Mouse (Mus musculus) midbrain, embryonic 16.5 days (tissue): ENCODE data around the gene Plscr5. TPM values are rescaled to one million over a fixed set of nuclear protein-coding genes. Genes with fewer than 3 reads are reported as not detected.

Experiments
- ATAC-seq: fragments of 200-750 bp; cut with Nextera tagmentation; 2 replicates; pipeline ENCODE4 v1.8.0; 2017; ENCODE audit warnings: moderate TSS enrichment
- H3K27ac ChIP-seq: fragments of 300-500 bp; sonication (generic); 2 replicates; pipeline ENCODE4 v1.5.1; 2014; ENCODE audit warnings: mild to moderate bottlenecking, low read length, mixed read lengths
- H3K27me3 ChIP-seq: fragments of 300-500 bp; sonication (generic); 2 replicates; pipeline ENCODE4 v1.6.1; 2014; ENCODE audit warnings: low read depth, low read length, mixed read lengths; ENCODE audit not compliant: control insufficient read depth, insufficient read depth
- H3K36me3 ChIP-seq: fragments of 300-500 bp; sonication (generic); 2 replicates; pipeline ENCODE4 v1.6.1; 2014; ENCODE audit warnings: mild to moderate bottlenecking, low read length, moderate library complexity, mixed read lengths; ENCODE audit not compliant: control insufficient read depth, insufficient read depth
- H3K4me1 ChIP-seq: fragments of 300-500 bp; sonication (generic); 2 replicates; pipeline ENCODE4 v1.6.1; 2014; ENCODE audit warnings: mild to moderate bottlenecking, low read length, mixed read lengths; ENCODE audit not compliant: control insufficient read depth, insufficient read depth
- H3K4me2 ChIP-seq: fragments of 300-500 bp; sonication (generic); 2 replicates; pipeline ENCODE4 v1.6.1; 2014; ENCODE audit warnings: mild to moderate bottlenecking, low read length, mixed read lengths
- H3K4me3 ChIP-seq: fragments of 300-500 bp; sonication (generic); 2 replicates; pipeline ENCODE4 v1.5.1; 2014; ENCODE audit warnings: low read depth, mild to moderate bottlenecking, low read length, moderate library complexity, mixed read lengths
- H3K9ac ChIP-seq: fragments of 300-500 bp; sonication (generic); 2 replicates; pipeline ENCODE4 v1.6.1; 2014; ENCODE audit warnings: low read depth, low read length, mixed read lengths
- H3K9me3 ChIP-seq: fragments of 300-500 bp; sonication (generic); replicated peaks from 2 replicates; pipeline ENCODE4 v1.6.1; 2014; ENCODE audit warnings: mild to moderate bottlenecking, low read length, mixed read lengths; ENCODE audit not compliant: control insufficient read depth, poor library complexity, severe bottlenecking
- WGBS: fragments of 180-500 bp; shearing (Covaris S2); extraction: QIAGEN DNeasy Blood & Tissue Kit; methylation state at CpG from one replicate; pipeline ENCODE4 v1.1.7; 2014; 5-methylcytosine and 5-hydroxymethylcytosine counted together
- polyA plus RNA-seq: library from polyadenylated mRNA; unstranded; fragments of >200 nt; fragmentation: Nextera tagmentation; extraction: Ambion mirVana; gene quantifications from 2 replicates; pipeline ENCODE4 v1.2.1, GENCODE M21; 2015

Gene Plscr5
- polyA plus RNA-seq, 1 experiment from 2014 or later = 0.45 TPM

GRCm38 (mm10) chr9:92220151-92220550 is 27.4 kb downstream of the Plscr5 start:
- Histone ChIP-seq H3K27me3 (no peaks in the 10 kb centered on the region), H3K4me1 (peaks cover 2% of the 10 kb centered on the region; the same call in 1 of the 2 replicates), H3K9me3 (no peaks in the 10 kb centered on the region), H3K4me3 (no peak overlapping the region), H3K36me3 (no peaks in the 10 kb centered on the region), H3K27ac (no peak overlapping the region), H3K9ac (no peak overlapping the region), H3K4me2 (no peak overlapping the region)
- WGBS = 86% methylated on average over 3 of the region's 3 CpGs
- no peak for ATAC-seq

GRCm38 (mm10) chr9:92221480-92221879 is 28.7 kb downstream of the Plscr5 start:
- no peaks in the 10 kb centered on the region for H3K36me3 ChIP-seq
- H3K9me3 ChIP-seq = no peaks in the 10 kb centered on the region
- no peak overlapping the region for H3K4me2 ChIP-seq
- H3K9ac ChIP-seq = no peak overlapping the region
- no peaks in the 10 kb centered on the region for H3K27me3 ChIP-seq
- no peak for ATAC-seq
- H3K4me3 ChIP-seq = no peak overlapping the region
- H3K27ac ChIP-seq = no peak overlapping the region
- H3K4me1 ChIP-seq = peaks cover 2% of the 10 kb centered on the region; the same call in 1 of the 2 replicates

DNA sequence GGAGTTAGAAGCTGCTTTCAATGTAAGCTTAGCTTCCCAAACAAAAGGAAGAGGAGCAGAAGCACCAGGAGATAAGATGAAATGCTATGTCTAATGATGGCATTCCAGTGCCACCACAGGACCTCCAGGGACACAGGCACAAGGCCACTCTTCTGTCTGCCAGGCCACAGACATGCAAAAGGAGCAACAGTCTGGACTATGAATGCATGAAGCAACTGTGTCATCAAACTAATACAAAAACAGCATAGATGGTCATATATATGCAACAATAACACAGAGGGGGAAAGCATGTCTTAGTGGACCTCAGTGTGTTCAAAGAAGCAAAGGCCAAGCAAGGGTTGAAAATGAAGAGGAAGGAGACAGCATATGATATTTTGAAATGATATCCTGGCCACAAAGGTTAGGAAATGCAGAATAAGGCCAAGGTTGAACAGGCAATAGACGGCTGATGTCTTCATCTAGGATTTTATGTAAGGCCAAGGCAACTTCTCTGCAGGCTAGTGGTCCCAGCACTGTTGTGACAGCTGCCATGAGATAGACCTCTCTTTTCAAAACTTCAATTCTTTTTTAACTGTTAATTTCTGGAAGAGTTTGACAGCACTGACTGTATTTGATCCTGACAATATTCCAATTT is 32.0 kb downstream of the Plscr5 start:
- no peak for ATAC-seq
- Histone ChIP-seq H3K4me2 (no peak overlapping the region), H3K9ac (no peak overlapping the region), H3K4me1 (no peaks in the 10 kb centered on the region), H3K4me3 (no peak overlapping the region), H3K27me3 (no peaks in the 10 kb centered on the region), H3K36me3 (no peaks in the 10 kb centered on the region), H3K27ac (no peak overlapping the region), H3K9me3 (no peaks in the 10 kb centered on the region)
- 97% methylated on average over 1 of the region's 1 CpGs for WGBS

DNA sequence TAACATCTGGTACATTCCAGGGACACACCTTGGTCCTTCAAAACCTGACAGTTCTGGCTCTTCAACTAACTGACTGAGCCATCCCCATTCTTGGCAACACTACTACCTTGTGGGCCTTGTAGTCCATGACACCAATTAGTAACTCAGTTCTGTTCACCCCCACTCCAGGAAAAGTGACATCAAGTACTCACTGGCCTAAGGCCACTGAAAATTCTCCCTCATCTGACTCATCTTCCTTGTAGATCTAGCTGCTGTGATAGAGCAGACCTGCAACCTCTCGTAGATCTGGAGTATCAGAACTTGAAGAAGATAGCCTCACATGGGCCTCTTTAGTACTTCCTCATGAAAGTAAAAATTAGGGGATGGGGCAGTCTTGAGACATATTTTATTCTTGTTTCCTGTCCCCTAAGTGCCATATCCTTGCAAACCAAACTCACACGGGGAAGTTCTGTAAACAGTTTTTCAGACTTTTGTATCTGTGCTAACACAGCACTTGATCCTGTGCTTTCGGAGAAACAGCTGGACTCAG is 33.5 kb downstream of the Plscr5 start:
- Histone ChIP-seq H3K4me2 (no peak overlapping the region), H3K36me3 (no peaks in the 10 kb centered on the region), H3K27ac (no peak overlapping the region), H3K9ac (no peak overlapping the region), H3K9me3 (no peaks in the 10 kb centered on the region), H3K27me3 (no peaks in the 10 kb centered on the region), H3K4me3 (no peak overlapping the region), H3K4me1 (no peaks in the 10 kb centered on the region)
- WGBS = 90% methylated on average over 3 of the region's 3 CpGs
- no peak for ATAC-seq

DNA sequence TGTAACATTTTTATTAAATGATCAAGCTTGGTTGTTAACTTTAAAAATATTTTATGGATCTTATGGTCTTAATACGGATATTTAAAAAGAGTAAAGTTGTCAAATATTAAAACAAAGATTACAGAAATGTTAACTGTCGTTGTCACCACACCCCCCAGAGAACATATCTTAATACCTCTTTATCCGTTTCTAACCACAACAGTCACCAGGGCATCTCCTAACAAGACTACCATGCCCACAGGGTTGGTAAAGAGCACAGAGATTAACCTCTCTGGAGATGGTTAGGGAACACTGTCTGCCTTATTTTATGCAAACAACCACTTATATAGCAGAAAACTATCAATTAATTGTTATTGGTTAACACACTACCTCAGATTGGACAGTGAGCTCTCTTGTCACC is 34.1 kb downstream of the Plscr5 start:
- no peak overlapping the region for H3K4me3 ChIP-seq
- 89% methylated on average over 3 of the region's 3 CpGs for WGBS
- no peak overlapping the region for H3K4me2 ChIP-seq
- H3K36me3 ChIP-seq = no peaks in the 10 kb centered on the region
- no peak overlapping the region for H3K27ac ChIP-seq
- no peaks in the 10 kb centered on the region for H3K4me1 ChIP-seq
- H3K9me3 ChIP-seq = no peaks in the 10 kb centered on the region
- ATAC-seq = no peak
- H3K9ac ChIP-seq = no peak overlapping the region
- H3K27me3 ChIP-seq = no peaks in the 10 kb centered on the region

DNA sequence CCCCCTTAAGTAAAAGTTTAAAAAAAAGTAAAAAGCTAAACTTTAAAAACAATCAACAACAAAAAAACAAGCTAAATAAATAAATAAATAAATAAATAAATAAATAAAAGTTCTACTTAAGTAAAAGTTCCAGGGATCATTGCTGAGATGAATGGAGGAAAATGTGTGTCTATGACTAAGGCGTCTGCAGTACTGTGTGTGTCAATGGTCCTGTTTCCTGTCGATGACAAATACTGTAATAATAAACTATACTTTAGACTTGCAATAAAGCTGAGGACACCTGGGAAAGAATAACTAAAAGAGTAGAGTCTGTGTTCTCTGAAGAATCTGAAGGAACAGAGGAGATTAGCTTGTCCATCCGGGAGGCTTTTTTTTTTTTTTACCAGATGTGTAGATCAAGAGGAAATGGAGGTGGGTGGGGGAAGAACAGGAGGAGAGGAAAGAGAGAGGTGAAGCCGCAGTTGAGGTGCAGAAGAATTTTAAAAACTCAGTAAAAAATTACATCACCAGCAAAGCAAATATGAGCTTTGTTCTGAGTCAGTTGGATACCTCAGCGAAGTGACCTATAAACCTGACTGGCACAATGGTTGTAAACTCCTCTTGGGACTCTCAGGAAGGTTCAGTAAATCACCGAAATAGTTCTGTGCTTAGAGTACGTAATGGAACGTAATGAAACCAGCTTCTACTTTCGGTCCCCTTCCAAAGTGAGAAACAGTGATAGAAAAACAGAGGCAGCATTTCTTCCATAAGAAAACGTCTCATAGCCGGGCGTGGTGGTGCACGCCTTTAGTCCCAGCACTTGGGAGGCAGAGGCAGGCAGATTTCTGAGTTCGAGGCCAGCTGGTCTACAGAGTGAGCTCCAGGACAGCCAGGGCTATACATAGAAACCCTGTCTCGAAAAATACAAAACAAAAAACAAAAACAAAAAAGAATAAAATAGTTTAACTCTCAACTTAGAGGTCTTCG is 36.4 kb downstream of the Plscr5 start:
- WGBS = 92% methylated on average over 16 of the region's 16 CpGs
- H3K4me2 ChIP-seq = no peak overlapping the region
- H3K4me1 ChIP-seq = no peaks in the 10 kb centered on the region

DNA sequence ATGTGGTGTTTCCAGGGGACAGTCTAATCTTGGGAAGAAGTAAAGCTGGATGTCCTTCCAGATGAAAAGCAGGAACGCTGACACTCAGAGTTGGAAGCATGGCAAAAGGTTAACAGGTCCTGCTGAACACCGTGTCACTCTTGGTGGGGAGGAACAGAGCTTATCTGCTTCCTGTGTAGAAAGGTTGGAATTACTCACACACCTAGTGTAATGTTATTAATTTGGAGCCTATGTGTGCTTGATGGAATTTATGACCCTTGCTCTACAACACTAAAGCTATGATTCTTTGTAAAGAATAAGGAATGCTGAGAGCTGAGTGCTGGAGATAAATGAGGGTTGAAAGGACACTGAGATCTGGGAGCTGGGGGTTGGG is 37.1 kb downstream of the Plscr5 start:
- Histone ChIP-seq H3K36me3 (no peaks in the 10 kb centered on the region), H3K4me3 (no peak overlapping the region), H3K4me2 (no peak overlapping the region), H3K4me1 (no peaks in the 10 kb centered on the region), H3K9ac (no peak overlapping the region), H3K27me3 (no peaks in the 10 kb centered on the region), H3K27ac (no peak overlapping the region), H3K9me3 (no peaks in the 10 kb centered on the region)
- WGBS = 86% methylated on average over 2 of the region's 2 CpGs
- no peak for ATAC-seq

More for the DNA sequence above, 36.4 kb downstream of the Plscr5 start:
- no peak overlapping the region for H3K4me3 ChIP-seq
- H3K9me3 ChIP-seq = no peaks in the 10 kb centered on the region
- no peak for ATAC-seq
- no peaks in the 10 kb centered on the region for H3K36me3 ChIP-seq
- H3K27ac ChIP-seq = no peak overlapping the region
- no peak overlapping the region for H3K9ac ChIP-seq
- no peaks in the 10 kb centered on the region for H3K27me3 ChIP-seq

DNA sequence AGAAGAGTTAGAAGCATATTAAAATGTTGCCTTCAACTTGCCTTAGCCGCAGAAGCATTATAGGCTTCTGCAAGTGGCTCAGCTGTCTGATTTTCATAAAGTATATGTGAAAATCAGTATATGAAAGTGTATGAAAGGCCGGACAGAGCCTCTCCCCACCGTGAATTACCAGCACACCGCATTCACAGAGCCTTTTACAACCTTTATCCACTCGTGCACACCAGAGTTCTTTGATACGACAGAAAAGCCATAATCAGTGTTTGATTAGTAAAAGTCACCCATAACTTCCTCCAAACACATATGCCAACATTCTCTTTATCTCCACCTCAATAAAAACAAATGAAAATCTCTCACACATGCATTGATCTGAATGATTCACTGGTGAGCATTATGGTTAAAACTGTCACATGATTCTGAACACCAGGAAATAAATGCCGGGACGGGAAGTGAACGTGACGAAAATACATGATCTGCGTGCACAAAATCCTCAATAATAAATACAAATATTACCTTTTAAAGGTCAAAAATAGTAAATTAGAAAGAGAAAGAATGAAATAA is 42.2 kb downstream of the Plscr5 start:
- H3K9ac ChIP-seq = no peak overlapping the region
- H3K4me3 ChIP-seq = no peak overlapping the region
- H3K4me1 ChIP-seq = no peaks in the 10 kb centered on the region
- 90% methylated on average over 11 of the region's 11 CpGs for WGBS
- no peaks in the 10 kb centered on the region for H3K27me3 ChIP-seq
- no peak for ATAC-seq
- H3K4me2 ChIP-seq = no peak overlapping the region
- H3K9me3 ChIP-seq = no peaks in the 10 kb centered on the region
- no peak overlapping the region for H3K27ac ChIP-seq
- no peaks in the 10 kb centered on the region for H3K36me3 ChIP-seq
